Mouse (Mus musculus) testis, adult 2 months (tissue): ENCODE results near the gene Cops7a.
A peak's percentile ranks its signal among the peaks of the same experiment; 100 is the strongest.

Experiments used
- CTCF ChIP-seq: fragments of 200-500 bp; IDR thresholded peaks from 2 replicates; pipeline ENCODE4 v1.5.1; 2012; ENCODE audit warnings: low read depth, mild to moderate bottlenecking, inconsistent platforms, low read length, moderate library complexity; ENCODE audit not compliant: control insufficient read depth, insufficient read depth, insufficient replicate concordance
- POLR2A ChIP-seq: fragments of 200-500 bp; IDR thresholded peaks from 2 replicates; pipeline ENCODE4 v1.6.1; 2012; ENCODE audit warnings: low read depth, mild to moderate bottlenecking, inconsistent platforms, low read length, moderate library complexity; ENCODE audit not compliant: control insufficient read depth

- TF ChIP-seq POLR2A (peak; percentile 79), CTCF (peak; percentile 90)
These were observed 34.4 kb downstream of the Cops7a start, which contains the start of gene Mlf2 for GRCm38 (mm10) chr6:124930754-124931524.
